Mouse (Mus musculus) embryonic facial prominence, embryonic 12.5 days (tissue): Measurements from ENCODE around the gene H2afj. TPM values are rescaled to one million over a fixed set of nuclear protein-coding genes. Genes with fewer than 3 reads are reported as not detected.

Experiments
- microRNA-seq: library from miRNA; unstranded; fragments of <30 nt; microRNA quantifications from one replicate; pipeline ENCODE4, GENCODE M21; 2017
- polyA plus RNA-seq: library from polyadenylated mRNA; unstranded; fragments of >200 nt; fragmentation: Nextera tagmentation; extraction: Ambion mirVana; gene quantifications from 2 replicates; pipeline ENCODE4 v1.2.1, GENCODE M21; 2016

The H2afj gene
- polyA plus RNA-seq, 1 experiment from 2014 or later = 103 TPM

Small RNA genes lying within 50 kb of the gene (microRNA-seq; reads per million reads assigned to microRNA genes)
- gene Gm44364 = not detected

Other genes with a start within 250 kb of the H2afj start
- gene Plbd1, start 146.3 kb upstream of the H2afj start, polyA plus RNA-seq = 2.2 and 2.5 TPM in 2 replicates
- 0.14 and 0.22 TPM in 2 replicates for gene Gucy2c, start 26.5 kb upstream of the H2afj start, polyA plus RNA-seq
- 0.65 and 0.88 TPM in 2 replicates for gene Hist4h4, start 3.8 kb upstream of the H2afj start, polyA plus RNA-seq
- 2.2 and 3.5 TPM in 2 replicates for gene BC049715, start 19.4 kb downstream of the H2afj start, polyA plus RNA-seq
- 122 and 130 TPM in 2 replicates for gene Wbp11, start 20.0 kb downstream of the H2afj start, polyA plus RNA-seq
- gene Smco3, start 27.2 kb downstream of the H2afj start, polyA plus RNA-seq = 0.40 and 0.43 TPM in 2 replicates
- gene Art4, start 49.5 kb downstream of the H2afj start, polyA plus RNA-seq = 1.1 and 1.6 TPM in 2 replicates
- gene Mgp, start 67.6 kb downstream of the H2afj start, polyA plus RNA-seq = 41.2 and 42.9 TPM in 2 replicates
- 0.19 and 0.55 TPM in 2 replicates for gene Erp27, start 113.9 kb downstream of the H2afj start, polyA plus RNA-seq
- gene Pde6h, start 115.6 kb downstream of the H2afj start, polyA plus RNA-seq = not detected in 2 replicates
- 51.1 and 58.5 TPM in 2 replicates for gene Arhgdib, start 133.7 kb downstream of the H2afj start, polyA plus RNA-seq